Mouse (Mus musculus) MEL (cell line): ENCODE data around the gene Ryk. TPM values are rescaled to one million over a fixed set of nuclear protein-coding genes. Genes with fewer than 3 reads are reported as not detected.

Experiments
- DNase-seq: peaks from one replicate; pipeline ENCODE4 v3.0.0; 2011; ENCODE audit warnings: low read depth, low spot score
- H3K27ac ChIP-seq: 2 replicates; pipeline ENCODE4 v1.5.1; 2012; ENCODE audit warnings: low read depth, mild to moderate bottlenecking, control low read depth, low read length, moderate library complexity; ENCODE audit not compliant: control insufficient read depth
- H3K27me3 ChIP-seq, 2 experiments: fragments of 150-350 bp in 1 of 2; sonication (generic) in 1 of 2; 2 replicates each; pipeline ENCODE4 v1.6.1; 2012; ENCODE audit warnings: low read length in 2 of 2, mild to moderate bottlenecking in 2 of 2, improper control_type of control experiment in 1 of 2, moderate library complexity in 1 of 2; ENCODE audit not compliant: insufficient read depth in 2 of 2, control insufficient read depth in 1 of 2
- H3K36me3 ChIP-seq, 2 experiments: 2 replicates each; pipeline ENCODE4 v1.6.1; 2012 to 2014; ENCODE audit warnings: low read length in 2 of 2, improper control_type of control experiment in 1 of 2, inconsistent platforms in 1 of 2, mild to moderate bottlenecking in 1 of 2; ENCODE audit not compliant: insufficient read depth in 2 of 2, control insufficient read depth in 1 of 2
- H3K4me1 ChIP-seq, 2 experiments: fragments of 150-350 bp in 1 of 2; sonication (generic) in 1 of 2; 2 replicates each; pipeline ENCODE4 v1.6.1; 2012; ENCODE audit warnings: low read length in 2 of 2, improper control_type of control experiment in 1 of 2, mild to moderate bottlenecking in 1 of 2; ENCODE audit not compliant: insufficient read depth in 2 of 2, control insufficient read depth in 1 of 2
- H3K4me3 ChIP-seq, 2 experiments: fragments of 150-350 bp in 1 of 2; sonication (generic) in 1 of 2; 2 replicates each; pipeline ENCODE4 v1.5.1; 2012; ENCODE audit warnings: low read depth in 2 of 2, low read length in 2 of 2, mild to moderate bottlenecking in 2 of 2, moderate library complexity in 2 of 2, control low read depth in 1 of 2, improper control_type of control experiment in 1 of 2; ENCODE audit not compliant: control insufficient read depth in 1 of 2, insufficient read depth in 1 of 2
- H3K79me2 ChIP-seq: 2 replicates; pipeline ENCODE4 v1.6.1; 2012; ENCODE audit warnings: mild to moderate bottlenecking, low read length, moderate library complexity; ENCODE audit not compliant: control insufficient read depth, poor library complexity, insufficient read depth
- H3K9ac ChIP-seq: 2 replicates; pipeline ENCODE4 v1.6.1; 2012; ENCODE audit warnings: low read depth, mild to moderate bottlenecking, control low read depth, low read length, moderate library complexity; ENCODE audit not compliant: control insufficient read depth, poor library complexity, severe bottlenecking
- H3K9me3 ChIP-seq: fragments of 150-350 bp; sonication (generic); replicated peaks from 2 replicates; pipeline ENCODE4 v1.6.1; 2012; ENCODE audit warnings: mild to moderate bottlenecking, low read length, improper control_type of control experiment, moderate library complexity; ENCODE audit not compliant: insufficient read depth
- CHD2 ChIP-seq: IDR thresholded peaks from 2 replicates; pipeline ENCODE4 v1.6.1; 2011; ENCODE audit warnings: low read length, improper control_type of control experiment
- E2F4 ChIP-seq: IDR thresholded peaks from 2 replicates; pipeline ENCODE4 v1.6.1; 2011; ENCODE audit warnings: low read depth, low read length, improper control_type of control experiment, borderline replicate concordance
- EP300 ChIP-seq, 2 experiments: IDR thresholded peaks; 2 replicates each; pipeline ENCODE4 v1.6.1; 2011; ENCODE audit warnings: improper control_type of control experiment in 2 of 2, low read length in 2 of 2, low read depth in 1 of 2, mild to moderate bottlenecking in 1 of 2
- ETS1 ChIP-seq: IDR thresholded peaks from 2 replicates; pipeline ENCODE4 v1.6.1; 2012; ENCODE audit warnings: low read depth, mild to moderate bottlenecking, inconsistent platforms, low read length, improper control_type of control experiment, moderate library complexity
- KAT2A ChIP-seq: conservative IDR thresholded peaks from 2 replicates; pipeline ENCODE4 v1.6.1; 2012; ENCODE audit warnings: low read depth, low read length, improper control_type of control experiment, inconsistent platforms
- MAFK ChIP-seq: IDR thresholded peaks from 2 replicates; pipeline ENCODE4 v1.6.1; 2011; ENCODE audit warnings: low read depth, mild to moderate bottlenecking, low read length, improper control_type of control experiment, borderline replicate concordance
- MAZ ChIP-seq: IDR thresholded peaks from 2 replicates; pipeline ENCODE4 v1.6.1; 2012; ENCODE audit warnings: low read depth, mild to moderate bottlenecking, inconsistent platforms, low read length, improper control_type of control experiment
- MEF2A ChIP-seq: IDR thresholded peaks from 2 replicates; pipeline ENCODE4 v1.6.1; 2014; ENCODE audit warnings: low read depth, mild to moderate bottlenecking, inconsistent platforms, low read length, improper control_type of control experiment; ENCODE audit not compliant: poor library complexity, insufficient replicate concordance, severe bottlenecking; ENCODE audit errors: extremely low read depth
- MXI1 ChIP-seq: IDR thresholded peaks from 2 replicates; pipeline ENCODE4 v1.6.1; 2011; ENCODE audit warnings: mild to moderate bottlenecking, low read depth, low read length, improper control_type of control experiment
- MYB ChIP-seq: IDR thresholded peaks from 2 replicates; pipeline ENCODE4 v1.6.1; 2011; ENCODE audit warnings: mild to moderate bottlenecking, low read depth, low read length, improper control_type of control experiment
- POLR2A ChIP-seq, 2 experiments: IDR thresholded peaks; 2 replicates each; pipeline ENCODE4 v1.6.1; 2011 to 2012; ENCODE audit warnings: low read length in 2 of 2, mild to moderate bottlenecking in 2 of 2, control low read depth in 1 of 2, improper control_type of control experiment in 1 of 2, low read depth in 1 of 2, moderate library complexity in 1 of 2; ENCODE audit not compliant: control insufficient read depth in 1 of 2, insufficient read depth in 1 of 2, poor library complexity in 1 of 2
- POLR2AphosphoS2 ChIP-seq: IDR thresholded peaks from 2 replicates; pipeline ENCODE4 v1.6.1; 2011; ENCODE audit warnings: low read length, improper control_type of control experiment
- RAD21 ChIP-seq: IDR thresholded peaks from 2 replicates; pipeline ENCODE4 v1.6.1; 2011; ENCODE audit warnings: mild to moderate bottlenecking, low read depth, low read length, improper control_type of control experiment
- RCOR1 ChIP-seq: IDR thresholded peaks from 2 replicates; pipeline ENCODE4 v1.6.1; 2012; ENCODE audit warnings: low read depth, mild to moderate bottlenecking, inconsistent platforms, low read length, improper control_type of control experiment
- SIN3A ChIP-seq: IDR thresholded peaks from 2 replicates; pipeline ENCODE4 v1.6.1; 2012; ENCODE audit warnings: low read length, improper control_type of control experiment, inconsistent platforms
- TCF12 ChIP-seq: IDR thresholded peaks from 2 replicates; pipeline ENCODE4 v1.6.1; 2014; ENCODE audit warnings: low read depth, mild to moderate bottlenecking, inconsistent platforms, low read length, improper control_type of control experiment, moderate library complexity
- UBTF ChIP-seq: IDR thresholded peaks from 2 replicates; pipeline ENCODE4 v1.6.1; 2012; ENCODE audit warnings: low read depth, mild to moderate bottlenecking, inconsistent platforms, low read length, improper control_type of control experiment, moderate library complexity, borderline replicate concordance; ENCODE audit not compliant: insufficient read depth
- ZKSCAN1 ChIP-seq: IDR thresholded peaks from 2 replicates; pipeline ENCODE4 v1.6.1; 2012; ENCODE audit warnings: low read depth, mild to moderate bottlenecking, inconsistent platforms, low read length, improper control_type of control experiment, moderate library complexity
- ZMIZ1 ChIP-seq: IDR thresholded peaks from 2 replicates; pipeline ENCODE4 v1.6.1; 2012; ENCODE audit warnings: low read depth, mild to moderate bottlenecking, inconsistent platforms, low read length, improper control_type of control experiment, moderate library complexity
- ZNF384 ChIP-seq: IDR thresholded peaks from 2 replicates; pipeline ENCODE4 v1.6.1; 2012; ENCODE audit warnings: low read depth, mild to moderate bottlenecking, inconsistent platforms, low read length, improper control_type of control experiment
- polyA plus RNA-seq, 2 experiments: library from polyadenylated mRNA; stranded (reverse) in 1 of 2; unstranded in 1 of 2; fragments of >175 nt in 1 of 2; fragments of >200 nt in 1 of 2; gene quantifications; 2 replicates each; pipeline versions ENCODE4 v1.2.1 to v1.2.4; 2012; ENCODE audit warnings: low replicate concordance in 2 of 2, low read depth in 1 of 2; ENCODE audit not compliant: insufficient read length in 2 of 2, insufficient read depth in 1 of 2, missing spikeins in 1 of 2
- total RNA-seq: library from RNA; depleted of rRNA; stranded (reverse); fragments of 300-350 nt; gene quantifications from 2 replicates; pipeline ENCODE4 v1.2.3, GENCODE M21; 2012

Ryk gene
- total and polyA plus RNA-seq, 3 experiments = 46.0 to 47.3 (median 46.4) TPM

- no peak for TF ChIP-seq ZKSCAN1
These were observed 32.2 kb downstream of the Ryk start (continued) for GRCm38 (mm10) chr9:102866893-102867292.

DNA sequence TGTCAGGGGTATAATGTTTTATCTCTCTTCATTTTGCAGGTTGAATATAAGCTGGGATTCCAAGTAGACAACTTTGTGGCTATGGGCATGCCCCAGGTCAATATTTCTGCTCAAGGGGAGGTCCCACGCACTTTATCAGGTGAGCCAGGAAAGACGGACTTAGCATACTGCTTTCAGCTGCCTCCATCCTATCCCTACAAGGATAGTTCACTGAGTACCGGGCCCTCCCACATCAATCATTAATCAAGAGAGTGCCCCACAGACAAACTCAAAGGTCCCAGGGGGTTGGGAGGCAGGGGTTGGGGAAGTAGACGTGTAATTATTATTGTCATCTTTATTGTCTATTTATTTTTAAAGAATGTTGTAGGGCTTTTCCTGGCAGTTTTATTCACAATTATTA, 32.8 kb downstream of the Ryk start:
- TF ChIP-seq MXI1 (no peak), POLR2A (IDR thresholded peaks at IDR 0.05; ENCODE audit: control insufficient read depth in 1 of 2, insufficient read depth in 1 of 2, low read depth in 1 of 2, low read length in 2 of 2, poor library complexity in 1 of 2) (no peak), POLR2AphosphoS2 (no peak), CHD2 (no peak), SIN3A (no peak), E2F4 (no peak)
- TF ChIP-seq, all 39 proteins: peak for 0
- H3K36me3 ChIP-seq = peaks cover 12 to 16% of the 10 kb centered on the region in 2 experiments
- H3K27ac ChIP-seq = no peak overlapping the region

GRCm38 (mm10) chr9:102868451-102868850, 33.7 kb downstream of the Ryk start:
- no peak overlapping the region for H3K27ac ChIP-seq
- H3K27me3 ChIP-seq = no peaks in the 10 kb centered on the region
- no peak for DNase-seq
- H3K4me1 ChIP-seq = peaks cover 0 to 9% of the 10 kb centered on the region in 2 experiments; a peak in 2 of 4 replicates
- H3K79me2 ChIP-seq = no peaks in the 10 kb centered on the region
- no peak for TF ChIP-seq ZNF384
- no peak for TF ChIP-seq MAFK
- no peak for TF ChIP-seq ZMIZ1
- TF ChIP-seq MAZ = no peak
- TF ChIP-seq MYB = no peak
- no peak for TF ChIP-seq CHD2
- TF ChIP-seq RAD21 = no peak
- no peak for TF ChIP-seq ETS1
- no peak for TF ChIP-seq MEF2A
- no peak for TF ChIP-seq KAT2A
- no peak for TF ChIP-seq RCOR1
- no peak for TF ChIP-seq UBTF
- no peak for TF ChIP-seq TCF12
- no peak for TF ChIP-seq ZKSCAN1
- no peak for TF ChIP-seq EP300 (IDR thresholded peaks at IDR 0.05; ENCODE audit: low read depth in 1 of 2, low read length in 2 of 2)
- H3K4me3 ChIP-seq = no peak overlapping the region
- H3K36me3 ChIP-seq = peaks cover 10 to 16% of the 10 kb centered on the region in 2 experiments
- H3K9me3 ChIP-seq = no peaks in the 10 kb centered on the region
- H3K9ac ChIP-seq = no peak overlapping the region

More for the DNA sequence above, 32.8 kb downstream of the Ryk start:
- Histone ChIP-seq H3K9me3 (no peaks in the 10 kb centered on the region), H3K9ac (no peak overlapping the region), H3K27me3 (no peaks in the 10 kb centered on the region), H3K4me3 (no peak overlapping the region), H3K4me1 (peaks cover 2 to 14% of the 10 kb centered on the region in 2 experiments; a peak in 3 of 4 replicates), H3K79me2 (no peaks in the 10 kb centered on the region)
- DNase-seq = no peak
